Mouse (Mus musculus): ENCODE measurements around the gene 2210016F16Rik.
A peak's percentile ranks its signal among the peaks of the same experiment; 100 is the strongest.

- peak; percentile 71 for TF ChIP-seq POLR2A (IDR thresholded peaks at IDR 0.05; ENCODE audit: control insufficient read depth, low read depth, low read length)
- no peak for TF ChIP-seq CTCF (IDR thresholded peaks at IDR 0.05; ENCODE audit: control insufficient read depth, insufficient read depth, insufficient replicate concordance, low read depth, low read length)
Observed at GRCm38 (mm10) chr13:58358629-58359303, 26.3 kb downstream of the 2210016F16Rik start, which contains the start of gene Kif27.
